ENCODE assay signal across 8 mouse cellular contexts in the genomic region with DNA sequence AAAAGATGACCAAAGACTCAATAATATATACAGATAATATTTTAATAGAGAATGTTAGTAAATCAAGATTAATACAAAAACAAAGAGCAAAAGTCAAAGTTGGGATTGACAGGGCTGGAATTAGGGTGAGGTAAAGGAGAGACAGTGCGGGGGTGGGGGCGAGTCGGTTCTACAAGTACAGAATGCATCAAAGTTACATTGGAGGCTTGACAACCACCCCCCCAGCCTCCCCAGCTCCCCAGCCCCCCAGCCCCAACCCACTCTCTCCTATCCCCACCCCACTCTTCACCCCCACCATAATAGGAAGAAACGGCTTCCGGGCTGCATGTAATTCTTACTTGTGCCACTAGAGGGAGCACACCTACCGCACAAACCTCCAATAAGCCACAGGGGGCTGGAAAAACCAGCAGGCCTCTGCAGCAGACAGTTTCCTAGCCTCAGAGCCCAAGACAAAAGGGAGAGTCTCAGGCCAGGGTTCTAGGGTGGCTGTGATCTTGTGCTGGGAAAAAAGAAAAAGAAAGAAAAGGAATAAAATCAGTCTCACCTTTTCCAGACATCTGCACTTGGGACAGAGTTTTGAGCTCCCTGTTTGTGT. TPM values are rescaled to one million over a fixed set of nuclear protein-coding genes. Genes with fewer than 3 reads are reported as not detected.
DNase-seq lines count a peak whose midpoint lies in the region; ATAC-seq lines count a peak whose summit lies in the region.

No protein-coding gene starts in this region.

- H3K4me3 ChIP-seq in embryonic facial prominence, embryonic 11.5 days (ENCODE audit: low read depth, low read length): no peak overlapping the region
- H3K4me3 ChIP-seq in kidney, embryonic 14.5 days (ENCODE audit: low read length): no peak overlapping the region
- H3K4me3 ChIP-seq in limb, embryonic 15.5 days: no peak overlapping the region
- H3K4me3 ChIP-seq in stomach, embryonic 16.5 days (replicated peaks; ENCODE audit: low read length): no peak overlapping the region

- peak; percentile 86 for DNase-seq in 416B (ENCODE audit: low read depth)
- DNase-seq in adrenal gland, postnatal 14 days: peak; percentile 73
- DNase-seq in embryonic facial prominence, embryonic 11.5 days (ENCODE audit: low spot score): peak; percentile 88
- peak; percentile 32 to 52 for DNase-seq in heart, adult 9 months (ENCODE audit: low spot score in 2 of 2)

- H3K27me3 ChIP-seq in embryonic facial prominence, embryonic 11.5 days (ENCODE audit: control insufficient read depth, insufficient read depth, low read length): no peaks in the 10 kb centered on the region
- H3K27me3 ChIP-seq in kidney, embryonic 14.5 days (ENCODE audit: control insufficient read depth, insufficient read depth, low read length): no peaks in the 10 kb centered on the region
- H3K27me3 ChIP-seq in limb, embryonic 15.5 days: no peaks in the 10 kb centered on the region
- H3K27me3 ChIP-seq in stomach, embryonic 16.5 days (ENCODE audit: control insufficient read depth, insufficient read depth, low read length): no peaks in the 10 kb centered on the region

- H3K9me3 ChIP-seq in embryonic facial prominence, embryonic 11.5 days (replicated peaks; ENCODE audit: control insufficient read depth, low read length): no peaks in the 10 kb centered on the region
- 0 out of 2 replicates have a peak, but pooled peaks cover 3% of the 10 kb centered on the region for H3K9me3 ChIP-seq in kidney, embryonic 14.5 days (ENCODE audit: control insufficient read depth, low read length)
- H3K9me3 ChIP-seq in limb, embryonic 15.5 days: no peaks in the 10 kb centered on the region
- no peaks in the 10 kb centered on the region for H3K9me3 ChIP-seq in stomach, embryonic 16.5 days (replicated peaks; ENCODE audit: control insufficient read depth, low read length)

- WGBS in embryonic facial prominence, embryonic 11.5 days: 20% methylated on average over 6 of the region's 6 CpGs
- 19% methylated on average over 6 of the region's 6 CpGs for WGBS in kidney, embryonic 14.5 days
- WGBS in limb, embryonic 15.5 days: 18% methylated on average over 5 of the region's 6 CpGs
- WGBS in stomach, embryonic 16.5 days: 24% methylated on average over 6 of the region's 6 CpGs

- no peak overlapping the region for H3K9ac ChIP-seq in embryonic facial prominence, embryonic 11.5 days (replicated peaks; ENCODE audit: low read length)
- H3K9ac ChIP-seq in kidney, embryonic 14.5 days (ENCODE audit: low read depth, low read length): no peak overlapping the region
- H3K9ac ChIP-seq in limb, embryonic 15.5 days: no peak overlapping the region
- no peak overlapping the region for H3K9ac ChIP-seq in stomach, embryonic 16.5 days (ENCODE audit: low read length)

- H3K27ac ChIP-seq in embryonic facial prominence, embryonic 11.5 days (replicated peaks; ENCODE audit: low read depth, low read length): no peak overlapping the region
- H3K27ac ChIP-seq in kidney, embryonic 14.5 days (ENCODE audit: low read depth, low read length): no peak overlapping the region
- H3K27ac ChIP-seq in limb, embryonic 15.5 days: no peak overlapping the region
- no peak overlapping the region for H3K27ac ChIP-seq in stomach, embryonic 16.5 days (ENCODE audit: low read length)

- no peak overlapping the region for H3K4me2 ChIP-seq in embryonic facial prominence, embryonic 11.5 days (ENCODE audit: low read depth, low read length)
- H3K4me2 ChIP-seq in kidney, embryonic 14.5 days (replicated peaks; ENCODE audit: low read depth, low read length): no peak overlapping the region
- no peak overlapping the region for H3K4me2 ChIP-seq in limb, embryonic 15.5 days
- no peak overlapping the region for H3K4me2 ChIP-seq in stomach, embryonic 16.5 days (ENCODE audit: low read depth, low read length)

- H3K36me3 ChIP-seq in embryonic facial prominence, embryonic 11.5 days (replicated peaks; ENCODE audit: control insufficient read depth, insufficient read depth, low read depth, low read length): no peaks in the 10 kb centered on the region
- H3K36me3 ChIP-seq in kidney, embryonic 14.5 days (ENCODE audit: control insufficient read depth, insufficient read depth, low read length): no peaks in the 10 kb centered on the region
- H3K36me3 ChIP-seq in limb, embryonic 15.5 days: 0 out of 2 replicates have a peak, but pooled peaks cover 5% of the 10 kb centered on the region
- no peaks in the 10 kb centered on the region for H3K36me3 ChIP-seq in stomach, embryonic 16.5 days (ENCODE audit: control insufficient read depth, insufficient read depth, low read length)

- peak; percentile 76; the same call in 1 of the 2 replicates for ATAC-seq in embryonic facial prominence, embryonic 11.5 days (replicated peaks; ENCODE audit: insufficient number of reproducible peaks, low FRiP score, low TSS enrichment, low read depth)
- ATAC-seq in kidney, embryonic 14.5 days (ENCODE audit: low FRiP score, low TSS enrichment): peak; percentile 69
- ATAC-seq in limb, embryonic 15.5 days (ENCODE audit: insufficient number of reproducible peaks, low FRiP score, low TSS enrichment, low read depth): peak; percentile 46; the same call in 1 of the 2 replicates
- ATAC-seq in monocyte, adult 5-6 weeks (replicated peaks; ENCODE audit: insufficient number of reproducible peaks, low FRiP score, low TSS enrichment, poor library complexity, severe bottlenecking): peak; percentile 57
- peak; percentile 44 for ATAC-seq in stomach, embryonic 16.5 days (ENCODE audit: insufficient read depth, low FRiP score)

- H3K4me1 ChIP-seq in embryonic facial prominence, embryonic 11.5 days (ENCODE audit: control insufficient read depth, insufficient read depth, low read length): no peaks in the 10 kb centered on the region
- H3K4me1 ChIP-seq in kidney, embryonic 14.5 days (ENCODE audit: control insufficient read depth, insufficient read depth, low read length): no peaks in the 10 kb centered on the region
- H3K4me1 ChIP-seq in limb, embryonic 15.5 days: 0 out of 2 replicates have a peak, but pooled peaks cover 2% of the 10 kb centered on the region
- H3K4me1 ChIP-seq in stomach, embryonic 16.5 days (ENCODE audit: control insufficient read depth, insufficient read depth, low read length): peaks cover 5% of the 10 kb centered on the region; the same call in 1 of the 2 replicates

RNA-seq across cellular contexts. Expression of a gene that starts 19.8 kb away (rescaled TPM):
- total RNA-seq in adrenal gland, postnatal 14 days (2021): 7.8 and 9.3 TPM in 2 replicates
- polyA plus RNA-seq in embryonic facial prominence, embryonic 11.5 days (2014; fragmentation: Nextera tagmentation; extraction: Ambion mirVana): 2.2 and 2.9 TPM in 2 replicates
- 13.4 and 17.9 TPM in 2 replicates for polyA plus RNA-seq in kidney, embryonic 14.5 days (2014; fragmentation: Nextera tagmentation; extraction: Ambion mirVana)
- 58.0 and 58.9 TPM in 2 replicates for polyA plus RNA-seq in limb, embryonic 15.5 days (2015; fragmentation: Nextera tagmentation; extraction: Ambion mirVana)
- not detected in 3 replicates for total RNA-seq in monocyte, adult 5-6 weeks (2017)
- 13.8 TPM in 2 replicates for polyA plus RNA-seq in stomach, embryonic 16.5 days (2015; fragmentation: Nextera tagmentation; extraction: Ambion mirVana)

RNA-seq across cellular contexts. Expression of a gene that starts 34.7 kb away (rescaled TPM):
- 5.0 and 7.7 TPM in 2 replicates for total RNA-seq in adrenal gland, postnatal 14 days (2021)
- 28.0 and 30.0 TPM in 2 replicates for polyA plus RNA-seq in embryonic facial prominence, embryonic 11.5 days (2014; fragmentation: Nextera tagmentation; extraction: Ambion mirVana)
- 25.8 and 31.1 TPM in 2 replicates for polyA plus RNA-seq in kidney, embryonic 14.5 days (2014; fragmentation: Nextera tagmentation; extraction: Ambion mirVana)
- 9.5 and 11.3 TPM in 2 replicates for polyA plus RNA-seq in limb, embryonic 15.5 days (2015; fragmentation: Nextera tagmentation; extraction: Ambion mirVana)
- total RNA-seq in monocyte, adult 5-6 weeks (2017): not detected in 3 replicates
- 9.9 and 11.0 TPM in 2 replicates for polyA plus RNA-seq in stomach, embryonic 16.5 days (2015; fragmentation: Nextera tagmentation; extraction: Ambion mirVana)
